Mouse (Mus musculus) erythroblast, embryonic 14.5 days (primary cell): ENCODE measurements around the gene Phf24.

Source experiments
- GATA1 ChIP-seq: IDR thresholded peaks from 2 replicates; pipeline ENCODE4 v1.6.1; 2012; ENCODE audit warnings: low read length, inconsistent platforms, mixed read lengths
- TAL1 ChIP-seq: IDR thresholded peaks from 3 replicates; pipeline ENCODE4 v1.6.1; 2012; ENCODE audit warnings: low read length, inconsistent platforms, mixed read lengths

DNA sequence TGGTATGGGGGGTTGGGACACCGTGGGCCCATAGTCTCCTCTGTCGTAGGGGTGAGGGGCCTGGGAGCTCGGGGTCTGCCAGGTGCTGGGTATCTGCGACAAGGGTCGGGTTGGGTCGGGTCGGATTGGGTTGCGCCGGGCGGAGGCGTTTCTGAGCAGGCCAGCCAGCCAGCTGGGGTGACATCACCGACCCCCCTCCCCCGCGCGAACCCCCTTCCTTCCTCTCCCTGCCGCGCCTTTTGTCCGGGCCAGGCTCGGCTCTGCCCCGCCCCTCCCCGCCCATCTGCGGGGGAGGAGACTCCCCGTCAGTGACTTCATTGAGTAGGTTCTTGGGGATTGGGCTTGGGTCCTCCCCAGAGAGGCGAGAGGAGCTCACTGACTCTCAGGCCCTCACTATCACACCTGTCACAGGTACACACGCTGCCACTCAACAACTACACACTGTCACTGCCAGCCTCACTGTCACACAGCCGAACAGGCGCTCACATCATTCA lies 33.7 kb downstream of the Phf24 start:
- no peak for TF ChIP-seq GATA1
- TF ChIP-seq TAL1 = no peak
